In genomic region chr2:93822045-93822749, GRCm38 (mm10) we compare ENCODE assay signal across 8 mouse cellular contexts. TPM values are rescaled to one million over a fixed set of nuclear protein-coding genes. Genes with fewer than 3 reads are reported as not detected.
A peak's percentile ranks its signal among the peaks of the same experiment; 100 is the strongest.
DNase-seq lines count a peak whose midpoint lies in the region; ATAC-seq and TF ChIP-seq lines count a peak whose summit lies in the region.

Ext2 (minus strand) TSS chr2:93822568.

- peak within 1 kb of the TSS; percentile 53 for H3K4me2 ChIP-seq in forebrain, embryonic 16.5 days (ENCODE audit: low read length)
- H3K4me2 ChIP-seq in lung, embryonic 14.5 days = peak within 1 kb of the TSS; percentile 81

- peak; percentile 94 for ATAC-seq in forebrain, embryonic 16.5 days
- ATAC-seq in lung, embryonic 14.5 days (ENCODE audit: insufficient read depth) = peak; percentile 92

- no peak within 1 kb of the TSS for H3K27ac ChIP-seq in ES-E14 (ENCODE audit: insufficient read depth, low read depth, low read length, poor library complexity, severe bottlenecking)
- H3K27ac ChIP-seq in forebrain, embryonic 16.5 days (ENCODE audit: low read length) = peak within 1 kb of the TSS; percentile 38; the same call in 1 of the 2 replicates
- H3K27ac ChIP-seq in layer of hippocampus, adult 2 months = peak within 1 kb of the TSS; percentile 87
- H3K27ac ChIP-seq in lung, embryonic 14.5 days (ENCODE audit: low read depth) = no peak within 1 kb of the TSS
- no peak within 1 kb of the TSS for H3K27ac ChIP-seq in olfactory bulb, adult 2 months (ENCODE audit: insufficient read depth, low read depth, low read length)
- H3K27ac ChIP-seq in thymus, adult 2 months (ENCODE audit: control insufficient read depth, insufficient read depth, low read length) = no peak within 1 kb of the TSS

- TF ChIP-seq POLR2A in olfactory bulb, adult 2 months (IDR thresholded peaks at IDR 0.05; ENCODE audit: insufficient read depth, low read depth, low read length) = peak; percentile 84
- TF ChIP-seq POLR2A in thymus, adult 2 months (IDR thresholded peaks at IDR 0.05; ENCODE audit: control insufficient read depth, extremely low read depth, insufficient read depth, low read length, poor library complexity) = peak; percentile 66

- peak; percentile 83 for DNase-seq in ES-E14 (ENCODE audit: low read depth, low spot score)
- peak; percentile 89 for DNase-seq in cerebellum, adult 11-12 months
- DNase-seq in heart, postnatal 36 days = peak; percentile 95
- DNase-seq in layer of hippocampus, adult 2 months (ENCODE audit: low spot score in 2 of 2) = peak; percentile 82 to 93
- DNase-seq in lung, embryonic 14.5 days = peak; percentile 95
- DNase-seq in thymus, adult 2 months = peak; percentile 91

- peak; percentile 96 for TF ChIP-seq CTCF in layer of hippocampus, adult 2 months (conservative IDR thresholded peaks at IDR 0.05)
- TF ChIP-seq CTCF in lung, embryonic 14.5 days (IDR thresholded peaks at IDR 0.05; ENCODE audit: low read depth) = peak; percentile 98
- peak; percentile 98 for TF ChIP-seq CTCF in olfactory bulb, adult 2 months (IDR thresholded peaks at IDR 0.05; ENCODE audit: insufficient read depth, low read depth, low read length)
- TF ChIP-seq CTCF in thymus, adult 2 months (IDR thresholded peaks at IDR 0.05; ENCODE audit: borderline replicate concordance, control insufficient read depth, extremely low read depth, insufficient read depth, low read length, poor library complexity) = peak; percentile 100

- no peaks in the 10 kb centered on the region for H3K27me3 ChIP-seq in forebrain, embryonic 16.5 days (replicated peaks; ENCODE audit: control insufficient read depth, insufficient read depth, low read length)
- H3K27me3 ChIP-seq in lung, embryonic 14.5 days (ENCODE audit: insufficient read depth, low read length) = no peaks in the 10 kb centered on the region
- H3K27me3 ChIP-seq in thymus, adult 2 months (ENCODE audit: control insufficient read depth, insufficient read depth, low read length) = no peaks in the 10 kb centered on the region

- WGBS in forebrain, embryonic 16.5 days = 0% methylated on average over 54 of the region's 66 CpGs
- WGBS in lung, embryonic 14.5 days = 3% methylated on average over 66 of the region's 66 CpGs
- 18% methylated on average over 66 of the region's 66 CpGs for WGBS in olfactory bulb, adult 2 months
- 2% methylated on average over 66 of the region's 66 CpGs for WGBS in thymus, adult 2 months

- H3K36me3 ChIP-seq in ES-E14 (ENCODE audit: control insufficient read depth, insufficient read depth, low read length, poor library complexity, severe bottlenecking) = no peaks in the 10 kb centered on the region
- H3K36me3 ChIP-seq in forebrain, embryonic 16.5 days (ENCODE audit: control insufficient read depth, insufficient read depth) = no peaks in the 10 kb centered on the region
- H3K36me3 ChIP-seq in lung, embryonic 14.5 days (ENCODE audit: insufficient read depth) = no peaks in the 10 kb centered on the region
- H3K36me3 ChIP-seq in thymus, adult 2 months (ENCODE audit: control insufficient read depth, insufficient read depth, low read length) = no peaks in the 10 kb centered on the region

- H3K9ac ChIP-seq in ES-E14 (ENCODE audit: insufficient read depth, low read depth, low read length, poor library complexity, severe bottlenecking) = peak within 1 kb of the TSS; percentile 87
- H3K9ac ChIP-seq in forebrain, embryonic 16.5 days (replicated peaks; ENCODE audit: low read depth, low read length) = peak within 1 kb of the TSS; percentile 95
- peak within 1 kb of the TSS; percentile 89 for H3K9ac ChIP-seq in lung, embryonic 14.5 days

- intact Hi-C loops in heart, postnatal 36 days (cut with DNase I) = no loop called here

- no peaks in the 10 kb centered on the region for H3K9me3 ChIP-seq in ES-E14 (ENCODE audit: control insufficient read depth, insufficient read depth, low read depth, low read length)
- H3K9me3 ChIP-seq in forebrain, embryonic 16.5 days (ENCODE audit: control insufficient read depth, low read length) = no peaks in the 10 kb centered on the region
- no peaks in the 10 kb centered on the region for H3K9me3 ChIP-seq in lung, embryonic 14.5 days (ENCODE audit: low read depth, low read length)

- peak within 1 kb of the TSS; percentile 88 to 89 for H3K4me3 ChIP-seq in ES-E14 (ENCODE audit: insufficient read depth in 1 of 2, low read depth in 1 of 2, low read length in 2 of 2, poor library complexity in 1 of 2, severe bottlenecking in 1 of 2)
- peak within 1 kb of the TSS; percentile 68 for H3K4me3 ChIP-seq in forebrain, embryonic 16.5 days (replicated peaks; ENCODE audit: low read length)
- peak within 1 kb of the TSS; percentile 84 for H3K4me3 ChIP-seq in layer of hippocampus, adult 2 months
- H3K4me3 ChIP-seq in lung, embryonic 14.5 days (ENCODE audit: low read depth, low read length) = peak within 1 kb of the TSS; percentile 88
- peak within 1 kb of the TSS; percentile 92 for H3K4me3 ChIP-seq in olfactory bulb, adult 2 months (ENCODE audit: insufficient read depth, low read depth, low read length)
- peak within 1 kb of the TSS; percentile 65 for H3K4me3 ChIP-seq in thymus, adult 2 months (ENCODE audit: control insufficient read depth, insufficient read depth, low read length)

- in situ Hi-C loops in ES-E14 (cut with MboI; ENCODE audit: low sequenced_read_pairs in 2 of 2, unreplicated experiment in 2 of 2) = no loop called here

- H3K4me1 ChIP-seq in ES-E14 (ENCODE audit: control insufficient read depth in 2 of 2, insufficient read depth in 2 of 2, low read length in 2 of 2, poor library complexity in 1 of 2) = peaks cover 0 to 8% of the 10 kb centered on the region in 2 experiments; a peak in 1 of 4 replicates
- peaks cover 10% of the 10 kb centered on the region for H3K4me1 ChIP-seq in forebrain, embryonic 16.5 days (replicated peaks; ENCODE audit: control insufficient read depth, insufficient read depth, low read length)
- H3K4me1 ChIP-seq in lung, embryonic 14.5 days (ENCODE audit: insufficient read depth) = peaks cover 5% of the 10 kb centered on the region
- H3K4me1 ChIP-seq in olfactory bulb, adult 2 months (ENCODE audit: control insufficient read depth, insufficient read depth, low read length) = peaks cover 15% of the 10 kb centered on the region
- H3K4me1 ChIP-seq in thymus, adult 2 months (replicated peaks; ENCODE audit: control insufficient read depth, insufficient read depth, low read length) = peaks cover 4% of the 10 kb centered on the region; the same call in 1 of the 2 replicates

TF ChIP-seq in ES-E14, 5 proteins besides CTCF, POLR2A, EP300 and RAD21:
- TF ChIP-seq ZNF384 (IDR thresholded peaks at IDR 0.05; ENCODE audit: low read depth, low read length) = 0 out of 2 replicates have a peak, but pooled peaks have one; percentile 33
- TF ChIP-seq HCFC1 (IDR thresholded peaks at IDR 0.05; ENCODE audit: borderline replicate concordance, insufficient read depth, low read length) = peak; percentile 46; the same call in 1 of the 2 replicates
- no peak for TF ChIP-seq CHD2 (IDR thresholded peaks at IDR 0.05; ENCODE audit: low read depth, low read length)
- TF ChIP-seq ZC3H11A (IDR thresholded peaks at IDR 0.05; ENCODE audit: borderline replicate concordance, low read depth, low read length) = no peak
- no peak for TF ChIP-seq MAFK (IDR thresholded peaks at IDR 0.05; ENCODE audit: insufficient read depth, low read depth, low read length)
TF ChIP-seq in ES-E14: peak in this region for 2.

RNA-seq across cellular contexts. Expression of gene Ext2, which starts in this region (rescaled TPM):
- total RNA-seq in ES-E14 (2012; rRNA removed) = 49.9 and 67.4 TPM in 2 replicates
- polyA plus RNA-seq in forebrain, embryonic 16.5 days (2015; fragmentation: Nextera tagmentation; extraction: Ambion mirVana) = 69.1 and 69.7 TPM in 2 replicates
- 10 to 100 TPM; 40.4 to 44.1 TPM for total RNA-seq in heart, postnatal 36 days (2021)
- total RNA-seq in layer of hippocampus, adult 2 months (2021) = 10 to 100 TPM; 50.9 to 52.8 TPM
- polyA plus RNA-seq in lung, embryonic 14.5 days (2014; fragmentation: Nextera tagmentation; extraction: Ambion mirVana) = 138 and 140 TPM in 2 replicates
- not detected in 2 replicates for polyA plus RNA-seq in olfactory bulb, adult 2 months (2012; ENCODE audit: insufficient read depth, insufficient read length, low replicate concordance, missing spikeins)
- polyA plus RNA-seq in thymus, adult 2 months (2012; rRNA removed) = 44.3 and 46.6 TPM in 2 replicates

Comparison
In these comparisons a context has a peak if more than half of its experiments do, and no peak if none do; other contexts are left out.
1. H3K27ac ChIP-seq: peak in forebrain, embryonic 16.5 days (single experiment) and layer of hippocampus, adult 2 months (single experiment); none in ES-E14 (single experiment), lung, embryonic 14.5 days (single experiment), olfactory bulb, adult 2 months (single experiment) and thymus, adult 2 months (single experiment).
2. Peak in every context shown above with its lines, with median percentiles within 50 percentile points of each other: DNase-seq, H3K4me3 ChIP-seq, H3K9ac ChIP-seq and CTCF ChIP-seq.